Mouse (Mus musculus) limb, embryonic 11.5 days (tissue): ENCODE data around the gene Tnrc6a. TPM values are rescaled to one million over a fixed set of nuclear protein-coding genes. Genes with fewer than 3 reads are reported as not detected.
A peak's percentile ranks its signal among the peaks of the same experiment; 100 is the strongest.

Experiments
- ATAC-seq: fragments of 200-750 bp; cut with Nextera tagmentation; 2 replicates; pipeline ENCODE4 v1.8.0; 2017; ENCODE audit warnings: low read depth; ENCODE audit not compliant: insufficient number of reproducible peaks, low FRiP score, low TSS enrichment
- DNase-seq: peaks from one replicate; pipeline ENCODE4 v3.0.0-alpha.2; 2015; ENCODE audit warnings: low spot score
- H3K27ac ChIP-seq: fragments of 300-500 bp; sonication (generic); replicated peaks from 2 replicates; pipeline ENCODE4 v1.5.1; 2014; ENCODE audit warnings: low read depth, mild to moderate bottlenecking, low read length
- H3K27me3 ChIP-seq: fragments of 300-500 bp; sonication (generic); 2 replicates; pipeline ENCODE4 v1.6.1; 2014; ENCODE audit warnings: mild to moderate bottlenecking, low read length, mixed read lengths; ENCODE audit not compliant: control insufficient read depth, insufficient read depth
- H3K36me3 ChIP-seq: fragments of 300-500 bp; sonication (generic); 2 replicates; pipeline ENCODE4 v1.6.1; 2014; ENCODE audit warnings: mild to moderate bottlenecking, low read length, moderate library complexity, mixed read lengths; ENCODE audit not compliant: control insufficient read depth, insufficient read depth
- H3K4me1 ChIP-seq: fragments of 300-500 bp; sonication (generic); 2 replicates; pipeline ENCODE4 v1.6.1; 2014; ENCODE audit warnings: low read length, mixed read lengths; ENCODE audit not compliant: control insufficient read depth, insufficient read depth
- H3K4me2 ChIP-seq: fragments of 300-500 bp; sonication (generic); 2 replicates; pipeline ENCODE4 v1.6.1; 2014; ENCODE audit warnings: low read depth, mild to moderate bottlenecking, moderate library complexity; ENCODE audit not compliant: severe bottlenecking
- H3K4me3 ChIP-seq: fragments of 300-500 bp; sonication (generic); 2 replicates; pipeline ENCODE4 v1.5.1; 2014; ENCODE audit warnings: low read depth, low read length
- H3K9ac ChIP-seq: fragments of 300-500 bp; sonication (generic); 2 replicates; pipeline ENCODE4 v1.6.1; 2014; ENCODE audit warnings: mild to moderate bottlenecking, low read length
- H3K9me3 ChIP-seq: fragments of 300-500 bp; sonication (generic); 2 replicates; pipeline ENCODE4 v1.6.1; 2016; ENCODE audit warnings: low read length; ENCODE audit not compliant: control insufficient read depth
- WGBS: fragments of 180-500 bp; shearing (Covaris S2); extraction: QIAGEN DNeasy Blood & Tissue Kit; methylation state at CpG from one replicate; pipeline ENCODE4 v1.1.7; 2014; 5-methylcytosine and 5-hydroxymethylcytosine counted together
- polyA plus RNA-seq: library from polyadenylated mRNA; unstranded; fragments of >200 nt; fragmentation: Nextera tagmentation; extraction: Ambion mirVana; gene quantifications from 2 replicates; pipeline ENCODE4 v1.2.1, GENCODE M21; 2014

The Tnrc6a gene
- polyA plus RNA-seq, 1 experiment from 2014 or later = 70.0 TPM

DNA sequence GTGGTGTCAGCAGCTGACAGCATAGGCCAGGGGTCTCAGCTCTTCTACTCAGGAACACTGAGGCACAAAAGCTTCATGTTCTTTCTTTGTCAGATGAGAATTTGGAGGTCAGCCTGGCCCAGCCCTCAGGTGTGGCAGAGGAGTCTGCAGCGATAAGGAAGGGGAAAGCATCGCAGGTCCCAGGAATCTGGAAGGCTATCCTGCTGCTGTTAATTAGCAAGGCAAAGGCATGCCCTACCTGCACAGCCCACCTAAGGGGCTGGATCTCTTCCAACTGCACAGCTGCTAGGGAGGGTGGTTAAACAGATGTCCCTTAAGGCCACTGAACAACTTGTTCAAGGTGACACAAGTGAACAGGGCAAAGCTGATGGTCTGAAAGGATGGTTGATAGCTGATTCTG, 91.5 kb downstream of the Tnrc6a start:
- no peaks in the 10 kb centered on the region for H3K9me3 ChIP-seq
- H3K9ac ChIP-seq = no peak overlapping the region
- no peaks in the 10 kb centered on the region for H3K36me3 ChIP-seq
- WGBS = 72% methylated on average over 2 of the region's 2 CpGs
- no peaks in the 10 kb centered on the region for H3K27me3 ChIP-seq
- no peak for DNase-seq
- H3K27ac ChIP-seq = no peak overlapping the region
- no peak for ATAC-seq
- no peaks in the 10 kb centered on the region; the same call in 1 of the 2 replicates for H3K4me1 ChIP-seq
- no peak overlapping the region for H3K4me3 ChIP-seq
- no peak overlapping the region for H3K4me2 ChIP-seq

DNA sequence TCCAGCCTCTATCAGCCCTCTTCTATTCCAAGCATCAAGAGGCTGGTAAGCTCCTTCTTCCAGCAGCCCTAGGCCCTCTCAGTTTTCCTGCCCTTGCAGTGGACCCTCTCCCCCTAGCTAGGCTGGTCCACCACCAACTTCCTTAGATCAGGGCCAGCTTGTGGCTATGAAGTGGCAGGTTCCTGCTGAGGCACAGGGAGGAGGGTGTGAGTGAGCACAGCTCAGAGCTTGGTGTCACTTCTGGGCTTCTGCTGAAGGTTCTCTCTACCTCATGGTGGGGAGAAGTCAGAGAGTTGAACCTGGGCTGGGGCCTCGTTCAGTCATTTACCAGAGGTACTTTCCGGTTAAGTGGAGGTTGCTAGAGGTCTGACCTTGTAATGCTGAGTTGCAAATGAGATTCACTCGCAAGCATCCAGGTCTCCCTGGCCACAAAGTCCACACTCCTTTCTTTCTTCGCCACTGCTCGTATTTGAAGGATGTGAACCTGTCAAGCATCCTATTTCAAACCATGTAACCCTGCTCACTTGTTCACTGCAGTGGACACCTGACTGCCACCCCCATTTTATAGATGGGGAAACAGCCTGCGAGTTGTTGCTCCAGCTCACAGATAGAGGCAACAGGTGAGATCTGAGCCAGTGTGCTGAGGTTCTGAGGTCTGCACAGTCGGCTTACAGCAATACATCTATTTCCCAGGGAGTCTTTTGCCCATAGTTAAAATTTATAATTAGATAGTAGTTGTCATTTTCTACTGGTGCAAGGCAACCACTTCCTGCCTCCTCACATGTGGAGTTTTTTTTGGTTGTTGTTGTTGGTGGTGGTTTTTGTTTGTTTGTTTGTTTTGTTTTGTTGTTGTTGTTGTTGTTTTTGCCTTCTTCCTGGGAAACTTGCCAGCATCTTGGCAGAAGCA, 94.0 kb downstream of the Tnrc6a start:
- H3K9me3 ChIP-seq = no peaks in the 10 kb centered on the region
- ATAC-seq (no peak), DNase-seq (no peak)
- H3K27me3 ChIP-seq = no peaks in the 10 kb centered on the region
- H3K4me3 ChIP-seq = no peak overlapping the region
- H3K4me2 ChIP-seq = no peak overlapping the region
- no peaks in the 10 kb centered on the region for H3K36me3 ChIP-seq
- no peaks in the 10 kb centered on the region; the same call in 1 of the 2 replicates for H3K4me1 ChIP-seq
- 75% methylated on average over 7 of the region's 7 CpGs for WGBS
- no peak overlapping the region for H3K9ac ChIP-seq
- no peak overlapping the region for H3K27ac ChIP-seq

DNA sequence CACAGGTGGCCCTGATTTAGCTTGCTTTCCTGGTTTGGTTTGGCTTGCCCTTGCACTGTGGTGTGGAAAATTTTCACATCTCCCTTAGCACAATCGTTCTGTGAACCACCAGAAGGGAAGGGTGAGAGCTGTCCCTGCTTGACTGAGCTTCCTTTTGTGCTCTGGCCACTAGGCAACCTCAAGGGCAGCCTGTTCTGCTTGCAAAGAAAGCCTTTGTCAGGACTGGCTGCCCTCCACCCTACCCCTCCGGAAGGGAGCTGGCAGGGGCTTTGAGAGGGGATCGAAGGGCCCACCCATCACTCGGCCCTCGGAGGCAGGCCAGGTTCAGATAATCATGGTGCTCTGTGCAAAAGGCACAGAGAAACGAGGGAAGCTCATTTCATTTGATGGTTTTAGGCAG, 94.9 kb downstream of the Tnrc6a start:
- Histone ChIP-seq H3K4me1 (no peaks in the 10 kb centered on the region; the same call in 1 of the 2 replicates), H3K9me3 (no peaks in the 10 kb centered on the region), H3K27me3 (no peaks in the 10 kb centered on the region), H3K4me2 (no peak overlapping the region), H3K4me3 (no peak overlapping the region), H3K27ac (no peak overlapping the region), H3K36me3 (no peaks in the 10 kb centered on the region), H3K9ac (no peak overlapping the region)
- ATAC-seq (no peak), DNase-seq (no peak)
- 65% methylated on average over 6 of the region's 6 CpGs for WGBS

DNA sequence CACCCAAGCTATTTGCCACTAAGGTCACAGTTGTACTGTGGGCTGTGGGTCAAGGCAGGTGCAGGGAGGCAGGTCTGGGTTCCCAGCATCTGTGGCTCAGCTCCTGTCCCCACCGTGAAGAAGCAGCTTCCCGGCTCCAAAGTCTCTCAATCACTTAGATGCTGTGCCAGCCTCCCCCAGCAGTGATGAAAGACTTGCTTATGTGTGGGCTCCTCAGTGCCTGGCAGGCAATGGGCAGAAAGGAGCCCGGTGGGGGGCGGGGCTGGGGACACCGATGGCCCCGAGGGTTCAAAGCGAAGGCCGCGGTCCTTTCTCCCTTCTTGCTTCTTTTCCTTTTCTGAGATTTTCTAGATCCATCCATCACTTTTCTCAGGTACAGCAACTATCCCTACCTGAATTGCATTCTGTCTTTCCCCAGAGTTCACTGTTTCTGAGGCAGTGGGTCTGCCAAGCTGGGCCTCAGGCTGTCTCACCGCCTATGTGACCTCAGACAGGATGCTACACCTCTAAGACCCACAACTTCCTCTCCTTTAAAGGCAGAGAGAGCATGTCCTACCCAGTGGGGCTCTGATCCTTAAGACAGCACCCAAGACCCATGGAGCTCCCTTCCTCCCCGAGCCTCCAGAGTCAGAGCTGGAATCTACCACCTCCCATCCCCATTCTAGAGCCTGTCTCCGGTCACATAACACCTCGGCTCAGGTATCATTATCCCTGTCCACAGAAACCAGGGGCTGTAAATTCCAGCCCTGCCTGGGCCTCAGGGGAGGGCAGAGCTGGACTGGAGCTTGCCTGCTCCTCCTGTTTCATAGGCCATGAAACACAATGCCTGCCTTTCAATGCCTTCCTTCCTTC, 96.3 kb downstream of the Tnrc6a start:
- H3K9ac ChIP-seq = no peak overlapping the region
- ATAC-seq = no peak
- H3K4me2 ChIP-seq = no peak overlapping the region
- no peaks in the 10 kb centered on the region for H3K27me3 ChIP-seq
- no peak for DNase-seq
- no peaks in the 10 kb centered on the region for H3K9me3 ChIP-seq
- H3K4me3 ChIP-seq = no peak overlapping the region
- no peaks in the 10 kb centered on the region for H3K36me3 ChIP-seq
- H3K4me1 ChIP-seq = no peaks in the 10 kb centered on the region; the same call in 1 of the 2 replicates
- WGBS = 64% methylated on average over 13 of the region's 13 CpGs
- no peak overlapping the region for H3K27ac ChIP-seq

DNA sequence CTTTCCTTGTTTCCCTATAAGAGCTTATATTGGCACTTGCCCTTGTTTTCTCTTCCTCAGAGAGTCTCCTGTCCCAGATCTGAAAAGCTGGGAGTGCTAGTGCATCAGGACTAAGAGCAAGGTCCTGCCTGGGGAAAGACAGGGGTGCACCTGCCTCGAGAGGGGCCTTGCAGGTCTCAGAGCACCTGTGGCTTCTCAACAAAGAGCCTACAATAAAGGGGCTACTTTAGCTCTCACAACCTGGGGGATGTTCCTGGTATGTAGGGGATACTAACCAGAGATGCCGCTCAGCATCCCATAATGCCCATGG, 96.9 kb downstream of the Tnrc6a start:
- no peak overlapping the region for H3K27ac ChIP-seq
- H3K9ac ChIP-seq = no peak overlapping the region
- no peaks in the 10 kb centered on the region for H3K27me3 ChIP-seq
- no peak overlapping the region for H3K4me3 ChIP-seq
- no peak overlapping the region for H3K4me2 ChIP-seq
- DNase-seq (no peak), ATAC-seq (no peak)
- no peaks in the 10 kb centered on the region; the same call in 1 of the 2 replicates for H3K4me1 ChIP-seq
- H3K36me3 ChIP-seq = no peaks in the 10 kb centered on the region
- WGBS = 78% methylated on average over 2 of the region's 2 CpGs
- H3K9me3 ChIP-seq = no peaks in the 10 kb centered on the region

DNA sequence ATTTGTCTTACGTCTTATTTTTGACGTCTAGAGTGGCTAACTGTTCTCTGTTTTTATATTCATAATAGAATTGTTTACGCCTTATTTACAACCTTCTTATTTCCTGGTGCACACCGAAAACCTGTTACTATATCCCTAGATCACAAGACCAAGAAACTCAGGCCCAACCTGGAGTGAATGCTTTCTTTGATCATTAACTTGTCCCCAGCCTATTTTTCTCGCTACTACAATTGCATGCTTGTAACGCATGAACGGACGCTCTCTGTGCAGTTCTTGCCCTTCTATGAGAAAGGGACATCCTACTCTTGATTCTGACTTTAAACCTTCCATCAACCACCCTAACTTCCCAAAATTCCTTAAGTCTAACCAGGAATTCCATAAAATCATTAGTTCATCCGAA, 100.4 kb downstream of the Tnrc6a start:
- no peak overlapping the region for H3K27ac ChIP-seq
- WGBS = 87% methylated on average over 9 of the region's 9 CpGs
- H3K36me3 ChIP-seq = no peaks in the 10 kb centered on the region
- H3K4me3 ChIP-seq = no peak overlapping the region
- DNase-seq (no peak), ATAC-seq (no peak)
- H3K9me3 ChIP-seq = no peaks in the 10 kb centered on the region
- no peaks in the 10 kb centered on the region for H3K27me3 ChIP-seq
- no peak overlapping the region for H3K9ac ChIP-seq
- H3K4me1 ChIP-seq = no peaks in the 10 kb centered on the region; the same call in 1 of the 2 replicates
- H3K4me2 ChIP-seq = no peak overlapping the region

DNA sequence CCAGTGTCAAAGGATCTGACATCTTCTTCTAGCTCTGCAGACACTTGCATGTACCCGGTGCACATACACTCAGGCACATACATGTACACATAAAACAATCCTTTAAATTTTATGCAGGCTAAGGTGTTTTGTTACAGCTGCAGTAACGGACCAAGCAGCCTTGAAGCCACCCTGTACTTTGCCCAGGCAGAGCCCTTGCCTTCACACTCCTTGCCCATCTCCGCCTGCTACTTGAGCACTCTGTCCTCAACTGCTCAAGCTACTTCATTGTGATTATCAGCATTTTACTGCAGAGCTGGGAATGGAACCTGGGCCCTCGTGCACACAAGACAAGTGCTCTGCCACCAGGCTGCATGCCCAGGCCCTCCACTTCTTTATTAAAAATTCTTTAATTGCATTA, 101.5 kb downstream of the Tnrc6a start:
- 81% methylated on average over 4 of the region's 4 CpGs for WGBS
- no peaks in the 10 kb centered on the region for H3K36me3 ChIP-seq
- no peak for DNase-seq
- H3K27me3 ChIP-seq = no peaks in the 10 kb centered on the region
- H3K4me2 ChIP-seq = no peak overlapping the region
- no peak overlapping the region for H3K27ac ChIP-seq
- no peak overlapping the region for H3K4me3 ChIP-seq
- no peak for ATAC-seq
- no peaks in the 10 kb centered on the region for H3K9me3 ChIP-seq
- no peaks in the 10 kb centered on the region; the same call in 1 of the 2 replicates for H3K4me1 ChIP-seq
- no peak overlapping the region for H3K9ac ChIP-seq

DNA sequence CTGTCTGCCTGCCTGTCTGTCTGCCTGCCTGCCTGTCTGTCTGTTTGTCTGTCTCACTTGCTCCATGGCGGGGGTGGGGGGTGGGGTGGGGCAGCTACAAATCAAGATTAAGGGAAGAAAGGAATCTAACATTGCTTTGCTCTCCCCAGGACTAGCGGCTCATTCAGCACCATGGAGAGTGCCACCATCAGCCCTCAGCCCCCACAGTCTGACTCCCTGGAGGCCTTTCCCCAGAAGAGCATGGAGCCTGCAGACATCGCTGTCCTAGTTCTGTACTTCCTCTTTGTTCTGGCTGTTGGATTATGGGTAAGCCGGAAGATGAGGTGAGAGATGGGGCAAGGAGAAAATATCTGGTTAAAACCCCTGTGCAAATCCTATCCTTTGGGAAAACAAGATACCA, 111.8 kb downstream of the Tnrc6a start:
- no peak overlapping the region for H3K4me3 ChIP-seq
- no peaks in the 10 kb centered on the region for H3K27me3 ChIP-seq
- H3K4me2 ChIP-seq = no peak overlapping the region
- no peak overlapping the region for H3K9ac ChIP-seq
- ATAC-seq = no peak
- DNase-seq = peak; percentile 79
- 31% methylated on average over 4 of the region's 4 CpGs for WGBS
- H3K36me3 ChIP-seq = no peaks in the 10 kb centered on the region
- H3K27ac ChIP-seq = no peak overlapping the region
- no peaks in the 10 kb centered on the region for H3K9me3 ChIP-seq
- H3K4me1 ChIP-seq = no peaks in the 10 kb centered on the region
